Mouse (Mus musculus) A20 (cell line): ENCODE measurements around the gene Cd24a.
A peak's percentile ranks its signal among the peaks of the same experiment; 100 is the strongest.

Experiments
- DNase-seq: peaks from one replicate; pipeline ENCODE4 v3.0.0-alpha.2; 2011; ENCODE audit warnings: low read depth, low spot score

Cd24a gene

GRCm38 (mm10) chr10:43581260-43581659 lies 3.2 kb downstream of the Cd24a start:
- no peak for DNase-seq

- no peak for DNase-seq
Measured at GRCm38 (mm10) chr10:43584538-43584937, 6.5 kb downstream of the Cd24a start.

GRCm38 (mm10) chr10:43588470-43589177 lies 10.5 kb downstream of the Cd24a start:
- peak; percentile 58 for DNase-seq

GRCm38 (mm10) chr10:43591477-43591876 lies 13.4 kb downstream of the Cd24a start:
- no peak for DNase-seq

GRCm38 (mm10) chr10:43593182-43593581 lies 15.1 kb downstream of the Cd24a start:
- DNase-seq: no peak

- DNase-seq: no peak
Measured at GRCm38 (mm10) chr10:43594187-43594586, 16.1 kb downstream of the Cd24a start.

- peak; percentile 42 for DNase-seq
Measured at GRCm38 (mm10) chr10:43594894-43595293, 16.8 kb downstream of the Cd24a start.

- no peak for DNase-seq
Measured at GRCm38 (mm10) chr10:43598067-43598726, 20.1 kb downstream of the Cd24a start.

- DNase-seq: no peak
Measured at GRCm38 (mm10) chr10:43601039-43601438, 23.0 kb downstream of the Cd24a start.

GRCm38 (mm10) chr10:43601511-43602396 lies 23.7 kb downstream of the Cd24a start:
- DNase-seq: no peak

GRCm38 (mm10) chr10:43603975-43604686 lies 26.0 kb downstream of the Cd24a start:
- DNase-seq: no peak

GRCm38 (mm10) chr10:43604687-43605250 lies 26.7 kb downstream of the Cd24a start:
- no peak for DNase-seq

GRCm38 (mm10) chr10:43605901-43606300 lies 27.8 kb downstream of the Cd24a start:
- DNase-seq: no peak

GRCm38 (mm10) chr10:43609507-43609906 lies 31.4 kb downstream of the Cd24a start:
- no peak for DNase-seq

- DNase-seq: no peak
Measured at GRCm38 (mm10) chr10:43609958-43610357, 31.9 kb downstream of the Cd24a start.

- DNase-seq: peak; percentile 46
Measured at GRCm38 (mm10) chr10:43611081-43611480, 33.0 kb downstream of the Cd24a start.

- no peak for DNase-seq
Measured at GRCm38 (mm10) chr10:43619059-43619531, 41.0 kb downstream of the Cd24a start.

GRCm38 (mm10) chr10:43619939-43620338 lies 41.9 kb downstream of the Cd24a start:
- DNase-seq: no peak

GRCm38 (mm10) chr10:43623510-43623909 lies 45.4 kb downstream of the Cd24a start:
- no peak for DNase-seq

GRCm38 (mm10) chr10:43624362-43624761 lies 46.3 kb downstream of the Cd24a start:
- DNase-seq: no peak

GRCm38 (mm10) chr10:43624791-43625398 lies 46.8 kb downstream of the Cd24a start:
- DNase-seq: no peak
